Mouse (Mus musculus) heart, embryonic 15.5 days (tissue): ENCODE results near the gene Pth2r. TPM values are rescaled to one million over a fixed set of nuclear protein-coding genes. Genes with fewer than 3 reads are reported as not detected.

Experiments used
- polyA plus RNA-seq: library from polyadenylated mRNA; unstranded; fragments of >200 nt; fragmentation: Nextera tagmentation; extraction: Ambion mirVana; gene quantifications from 2 replicates; pipeline ENCODE4 v1.2.1, GENCODE M21; 2015

The Pth2r gene
- polyA plus RNA-seq, 1 experiment from 2014 or later = not detected

Other genes starting within 250 kb of the Pth2r start
- 0.64 and 0.84 TPM in 2 replicates for gene Akr1cl, start 249.3 kb upstream of the Pth2r start, polyA plus RNA-seq
- gene Cryge, start 230.9 kb upstream of the Pth2r start, polyA plus RNA-seq = not detected in 2 replicates
- gene Crygd, start 218.6 kb upstream of the Pth2r start, polyA plus RNA-seq = not detected in 2 replicates
- gene Crygc, start 208.4 kb upstream of the Pth2r start, polyA plus RNA-seq = not detected in 2 replicates
- gene Crygb, start 199.8 kb upstream of the Pth2r start, polyA plus RNA-seq = 0.63 TPM in 1 of 2 replicates, not detected in the other
- not detected in 2 replicates for gene Cryga, start 178.7 kb upstream of the Pth2r start, polyA plus RNA-seq
- not detected in 2 replicates for gene Gm28845, start 162.5 kb upstream of the Pth2r start, polyA plus RNA-seq
- gene D630023F18Rik, start 158.8 kb upstream of the Pth2r start, polyA plus RNA-seq = 0.14 and 0.38 TPM in 2 replicates
- 56.0 and 76.9 TPM in 2 replicates for gene Idh1, start 95.6 kb upstream of the Pth2r start, polyA plus RNA-seq
- 5.0 and 6.8 TPM in 2 replicates for gene Pikfyve, start 95.4 kb upstream of the Pth2r start, polyA plus RNA-seq